Mouse (Mus musculus) layer of hippocampus, adult 11-12 months (tissue): ENCODE measurements at regions not wholly inside any gene's neighbourhood (a gene's known extent, or its start where the extent isn't known, plus 50 kb on each side); places are given as distances from the start of the nearest gene placed in this dataset.

Experiments
- DNase-seq: peaks from one replicate; pipeline ENCODE4 v3.0.0; 2022; ENCODE audit warnings: low spot score

DNA sequence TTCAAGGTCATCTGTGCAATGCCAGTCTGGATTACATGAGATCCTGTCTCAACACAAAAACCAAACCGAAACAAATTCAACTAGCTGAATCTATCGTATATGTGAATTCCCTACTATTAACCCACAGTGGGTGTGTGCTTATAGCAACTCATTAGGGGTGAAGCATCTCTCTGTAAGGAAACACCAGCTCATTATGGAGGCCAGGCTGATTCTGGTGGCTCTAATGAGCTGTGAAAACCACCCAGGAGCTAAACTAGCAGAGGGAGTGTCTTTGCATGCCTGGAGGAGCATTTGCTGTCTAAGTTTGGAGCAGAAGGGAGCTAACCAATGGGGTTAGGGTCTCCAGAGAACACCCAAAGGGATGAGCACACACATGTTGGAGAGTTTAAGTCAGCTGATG is 54.1 kb upstream of the Adamts2 start:
- no peak for DNase-seq

DNA sequence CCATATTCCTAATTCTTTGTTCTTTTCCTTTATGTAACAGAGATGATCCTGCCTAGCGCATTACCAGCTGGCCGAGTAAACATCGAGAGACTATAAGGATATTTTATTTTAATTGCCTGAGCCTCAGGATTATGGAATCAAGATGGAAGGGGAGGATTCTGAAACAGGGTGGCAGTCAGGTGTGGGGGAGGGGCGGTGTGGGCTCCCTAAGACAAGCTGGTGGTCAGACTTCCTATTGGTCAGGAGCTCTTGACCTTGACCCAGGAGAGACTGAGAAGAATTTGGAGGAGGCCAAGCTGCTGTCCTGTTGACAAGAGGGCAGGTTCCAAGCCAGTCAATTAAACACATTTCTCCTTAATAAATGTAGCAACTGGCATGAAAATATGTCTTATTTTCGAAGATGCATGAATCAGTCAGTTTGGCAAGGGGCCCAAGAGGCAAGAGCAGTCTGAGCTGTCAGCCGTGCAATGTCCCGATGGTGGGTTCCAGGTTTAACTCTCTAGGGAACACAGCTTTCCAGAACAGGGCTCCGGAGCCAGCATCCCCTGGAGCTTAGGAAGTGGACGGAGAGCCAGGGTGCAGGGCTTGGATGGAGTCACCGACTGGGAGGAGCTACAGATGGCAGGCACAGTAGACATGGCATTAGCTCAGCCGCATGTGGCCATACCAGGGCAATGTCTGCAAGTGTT is 55.3 kb upstream of the Adamts2 start:
- DNase-seq: peak; percentile 49

DNA sequence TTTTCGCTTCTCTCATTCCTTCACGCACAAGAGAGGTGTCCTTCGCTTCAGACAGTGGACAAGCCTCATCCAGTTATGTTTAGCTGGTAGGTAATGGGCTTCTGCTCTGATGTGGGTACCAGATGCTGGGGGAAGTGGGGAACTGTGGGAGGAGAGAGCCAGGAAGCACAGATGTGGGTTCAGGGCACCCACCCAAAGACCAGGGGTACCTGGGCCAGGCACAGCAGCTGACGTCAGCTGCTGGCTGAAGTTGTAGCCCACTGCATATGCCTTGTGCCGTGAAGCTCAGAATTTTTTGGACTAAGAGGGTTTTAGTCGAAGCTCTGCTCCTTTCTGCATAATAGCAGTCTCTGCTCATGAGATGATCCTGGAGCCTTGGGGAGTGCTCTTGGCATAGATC is 56.5 kb upstream of the Adamts2 start:
- no peak for DNase-seq

DNA sequence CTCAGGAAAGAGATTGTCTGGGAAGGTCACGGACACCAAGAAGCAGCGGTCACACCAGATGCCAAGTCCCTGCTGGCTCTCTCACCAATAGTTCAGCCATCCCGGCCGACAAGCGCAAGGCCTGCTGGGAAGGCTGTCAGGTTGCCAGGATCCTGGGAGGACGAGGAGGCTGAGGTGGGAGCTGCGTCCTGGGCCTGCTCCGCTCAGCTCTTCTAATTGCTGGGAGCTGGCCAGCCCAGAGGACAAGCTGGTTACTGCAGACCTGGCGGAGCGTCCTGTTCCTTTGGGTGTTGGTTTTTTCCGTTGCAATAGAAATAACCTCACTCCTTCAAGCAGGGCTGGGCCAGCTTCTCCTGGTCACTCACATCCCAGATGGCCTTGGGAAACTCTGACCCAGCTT is 61.7 kb upstream of the Adamts2 start:
- DNase-seq: peak; percentile 16

DNA sequence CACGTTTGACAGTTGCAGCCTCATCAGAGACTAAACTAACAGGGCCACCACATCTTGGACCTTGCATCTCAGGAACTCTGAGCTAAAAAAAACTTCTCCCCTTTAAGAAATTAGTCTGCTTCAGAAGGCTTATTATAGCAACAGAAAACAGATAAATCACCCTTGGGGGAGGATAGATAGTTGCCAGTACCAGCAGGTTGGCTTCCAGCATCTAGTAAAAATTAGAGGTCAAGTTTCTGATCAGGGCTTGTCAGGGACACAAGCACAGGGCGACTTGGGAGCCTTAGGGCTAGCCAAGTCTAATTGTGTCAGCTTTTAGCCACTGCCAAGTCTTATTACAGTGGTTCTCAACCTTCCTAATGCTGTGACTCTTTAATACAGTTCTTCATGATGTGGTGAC is 67.6 kb upstream of the Adamts2 start:
- DNase-seq: no peak

DNA sequence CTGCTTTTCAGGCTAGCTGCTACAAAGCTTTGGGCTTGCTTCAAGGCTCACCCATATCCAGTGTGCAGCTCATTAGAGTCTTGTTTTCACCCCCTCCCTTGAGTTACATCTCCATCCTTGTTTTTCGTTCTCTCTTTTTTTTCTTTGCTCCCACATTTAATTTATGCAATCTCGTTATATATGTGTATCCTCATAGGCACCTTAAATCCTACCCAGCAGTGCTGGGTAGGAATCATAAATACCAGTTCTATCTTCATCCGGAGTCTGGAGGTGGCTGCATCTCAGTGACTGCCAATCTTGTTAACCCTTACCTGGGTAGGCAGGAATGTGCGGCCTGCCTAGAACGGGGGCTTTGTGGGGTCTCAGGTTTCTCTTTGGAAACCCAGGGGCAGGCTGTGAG is 74.0 kb upstream of the Adamts2 start:
- DNase-seq: no peak

DNA sequence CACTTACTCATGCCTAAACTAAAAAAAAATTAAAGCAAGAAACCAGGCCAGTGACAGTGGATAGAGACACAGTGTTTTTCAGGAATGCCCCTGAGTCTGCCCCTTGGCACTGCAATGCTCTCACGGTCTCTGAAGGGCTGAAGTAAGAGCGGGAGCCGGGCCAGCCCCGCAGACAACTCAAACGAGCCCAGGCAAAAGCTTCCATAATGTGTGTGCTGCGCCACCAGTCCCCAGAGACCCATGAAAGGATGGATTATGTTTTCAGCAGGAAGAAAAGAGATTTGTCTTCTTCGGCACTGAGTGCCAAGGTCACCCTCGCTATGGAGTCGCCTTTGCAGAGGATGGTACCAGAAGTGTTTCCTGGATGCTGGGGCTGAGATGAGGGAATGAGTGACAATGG is 81.7 kb upstream of the Adamts2 start:
- peak; percentile 27 for DNase-seq

DNA sequence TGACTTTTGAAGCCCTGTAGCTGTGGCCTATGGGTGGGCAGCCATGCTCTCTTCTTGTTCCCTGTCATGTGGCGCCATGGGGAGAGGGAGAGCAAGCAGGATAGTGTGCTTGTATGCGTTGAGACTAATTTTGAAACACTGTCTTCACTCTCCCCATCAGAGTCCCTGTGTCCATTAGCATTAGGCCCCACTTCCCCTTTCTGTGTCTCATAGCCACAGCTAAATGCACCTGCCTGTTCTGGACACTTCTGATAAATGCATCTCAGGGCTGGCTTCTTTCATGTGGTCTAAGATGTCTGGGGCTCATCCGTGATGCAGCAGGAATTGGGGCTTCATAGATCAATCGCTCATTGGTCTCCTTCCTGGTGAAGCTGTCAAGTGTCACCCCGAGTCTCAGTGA is 77.0 kb upstream of the Rufy1 start:
- no peak for DNase-seq

DNA sequence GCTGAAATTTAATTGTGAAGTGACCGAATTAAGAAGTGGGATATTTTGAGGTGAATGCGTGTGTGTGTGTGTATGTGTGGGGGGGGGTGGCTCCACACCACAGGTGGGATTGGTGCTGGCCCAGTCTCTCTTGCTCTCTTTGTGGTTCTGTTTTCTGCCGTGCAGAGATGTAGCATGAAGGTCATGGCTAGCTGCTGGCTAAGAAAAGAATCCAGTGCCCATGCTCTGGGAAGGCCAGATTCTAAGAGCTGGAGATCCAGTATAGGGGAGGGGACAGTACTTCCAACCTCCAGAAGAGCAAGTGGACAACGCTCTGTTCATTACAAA is 76.5 kb upstream of the Rufy1 start:
- DNase-seq: no peak

DNA sequence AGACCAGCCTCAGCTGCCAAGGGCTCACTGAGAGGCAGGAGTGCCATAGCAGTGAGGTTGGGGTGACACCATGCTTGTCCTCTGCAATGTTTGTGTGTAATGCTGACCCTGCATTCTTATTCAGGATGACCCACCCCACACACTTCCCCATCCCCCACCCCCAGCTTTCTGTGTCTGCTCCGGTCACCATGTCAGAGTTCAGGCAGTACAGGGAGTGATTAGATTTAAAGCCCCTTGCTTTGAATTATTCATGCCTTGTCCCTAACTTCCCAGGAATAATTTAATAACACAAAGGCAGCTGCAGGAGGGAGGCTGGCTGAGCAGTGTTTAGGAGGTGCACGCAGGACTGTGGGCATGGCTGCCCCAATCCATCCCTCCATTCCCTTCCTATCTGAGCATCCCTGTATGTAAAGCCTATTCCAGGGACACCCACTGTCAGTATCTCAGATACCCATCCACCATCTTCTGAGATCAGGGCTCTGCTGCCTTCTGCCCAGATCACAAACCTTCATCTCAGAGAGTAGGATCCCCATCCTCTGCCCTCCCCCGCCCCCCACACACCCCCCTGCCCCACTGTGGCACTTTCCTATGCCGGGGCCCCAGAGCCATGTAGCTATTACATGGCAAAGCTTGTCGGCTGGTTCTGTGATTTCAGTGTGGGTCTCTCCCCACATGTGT is 76.0 kb upstream of the Rufy1 start:
- DNase-seq: no peak

DNA sequence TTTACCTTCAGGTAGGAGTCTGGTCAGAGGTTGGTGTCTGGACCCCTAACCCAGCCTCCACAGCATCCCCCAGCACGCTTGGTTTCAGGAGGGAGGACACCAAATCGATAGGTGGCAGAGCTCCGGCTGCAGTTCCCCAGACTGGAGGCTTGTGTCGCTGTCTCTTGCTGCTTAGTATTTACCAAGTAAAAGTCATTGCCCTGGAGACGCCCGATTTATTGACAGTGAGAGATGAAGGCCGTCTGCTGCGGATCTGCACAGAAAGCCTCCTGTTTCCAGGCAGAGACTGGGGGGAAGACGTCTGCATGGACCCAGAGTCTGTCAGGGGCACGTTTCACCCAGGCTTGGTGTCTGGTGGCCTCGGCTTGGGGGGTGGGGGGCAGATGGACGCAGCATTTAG is 70.4 kb upstream of the Rufy1 start:
- peak; percentile 38 for DNase-seq

DNA sequence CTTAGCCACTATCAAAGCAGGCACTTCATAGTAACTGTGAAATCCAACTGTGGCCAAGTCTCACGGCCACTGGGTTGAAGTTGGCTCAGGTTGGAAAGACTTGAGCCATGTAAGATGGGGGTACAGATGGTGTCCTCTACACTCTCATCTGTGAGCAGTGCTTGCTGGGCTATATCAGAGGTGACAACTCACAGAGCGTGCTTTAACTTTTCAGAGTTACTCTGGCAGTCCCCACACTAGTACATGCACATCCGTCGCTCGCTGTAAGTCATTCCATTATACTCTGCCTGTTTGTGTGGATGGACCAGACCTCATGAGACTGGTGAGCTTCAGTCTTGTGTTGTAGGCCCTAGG is 62.2 kb upstream of the Rufy1 start:
- DNase-seq: no peak

DNA sequence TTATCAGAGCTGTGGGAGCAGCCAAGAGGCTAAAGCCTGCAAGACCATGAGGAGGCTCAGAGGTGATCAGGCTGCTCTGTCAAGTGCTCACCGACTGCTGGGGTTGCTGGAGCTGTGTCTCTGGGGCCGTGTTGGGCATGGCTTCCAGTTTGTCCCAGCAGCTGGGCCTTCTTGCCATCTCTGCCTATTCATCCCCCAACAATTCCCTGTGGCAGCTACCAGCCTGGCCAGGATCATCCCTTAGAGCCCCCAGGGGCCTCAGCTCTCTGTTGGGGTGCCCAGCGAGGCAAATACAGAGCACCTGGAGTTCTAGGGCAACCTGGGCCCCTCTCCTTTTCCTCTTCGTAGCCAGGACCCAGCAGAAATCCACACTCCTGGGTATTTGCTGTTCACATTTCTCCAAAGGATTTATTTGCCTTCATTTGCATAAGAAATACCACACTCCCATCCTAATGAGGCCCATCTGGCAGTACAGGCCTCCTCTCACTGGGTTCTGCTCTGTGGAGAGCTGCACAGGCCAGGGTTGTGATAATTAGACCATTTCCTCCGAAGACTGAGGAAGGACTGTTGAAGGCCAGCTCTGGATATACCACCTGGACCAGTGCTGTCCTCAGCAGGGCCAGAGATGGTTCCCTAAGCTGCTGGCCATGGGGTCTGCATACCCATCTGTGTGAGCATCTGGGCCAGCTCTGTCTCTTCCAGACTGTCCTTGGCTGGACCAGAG is 61.6 kb upstream of the Rufy1 start:
- DNase-seq: peak; percentile 20

DNA sequence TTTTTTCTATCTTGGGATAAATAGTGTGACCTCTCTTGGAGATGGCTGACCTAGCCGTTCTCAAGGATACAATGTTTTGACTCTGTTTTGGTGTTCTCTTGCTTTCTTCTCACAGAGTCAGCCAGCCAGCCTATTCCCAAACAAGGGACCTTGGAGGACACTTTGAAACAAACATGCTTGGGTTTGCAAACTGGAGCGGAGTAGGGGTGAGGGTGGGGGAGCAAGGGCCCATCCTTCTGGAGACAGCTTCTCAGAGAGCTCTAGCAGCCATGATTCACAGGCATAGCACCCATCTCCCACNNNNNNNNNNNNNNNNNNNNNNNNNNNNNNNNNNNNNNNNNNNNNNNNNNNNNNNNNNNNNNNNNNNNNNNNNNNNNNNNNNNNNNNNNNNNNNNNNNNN is 52.9 kb upstream of the Rufy1 start:
- DNase-seq: no peak

DNA sequence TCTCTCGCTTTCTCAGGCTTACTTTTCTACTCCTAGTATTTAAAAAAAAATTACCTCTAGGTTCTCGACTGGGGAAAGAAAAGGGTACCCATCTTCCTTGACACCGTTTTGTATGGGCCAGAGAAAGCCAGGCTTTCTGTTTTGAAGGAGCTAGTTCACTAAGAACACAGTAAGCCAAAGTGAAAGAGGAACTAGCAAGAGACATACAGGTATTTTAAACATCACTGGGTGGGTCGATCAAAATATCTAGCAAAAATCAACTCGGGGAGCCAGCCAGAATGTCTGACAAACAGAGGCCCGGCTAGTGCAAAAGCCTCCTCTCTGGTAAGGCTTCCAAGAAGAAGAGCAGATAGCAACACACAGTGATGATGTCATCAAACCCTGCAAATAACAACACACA is 52.2 kb upstream of the Rufy1 start:
- DNase-seq: no peak

DNA sequence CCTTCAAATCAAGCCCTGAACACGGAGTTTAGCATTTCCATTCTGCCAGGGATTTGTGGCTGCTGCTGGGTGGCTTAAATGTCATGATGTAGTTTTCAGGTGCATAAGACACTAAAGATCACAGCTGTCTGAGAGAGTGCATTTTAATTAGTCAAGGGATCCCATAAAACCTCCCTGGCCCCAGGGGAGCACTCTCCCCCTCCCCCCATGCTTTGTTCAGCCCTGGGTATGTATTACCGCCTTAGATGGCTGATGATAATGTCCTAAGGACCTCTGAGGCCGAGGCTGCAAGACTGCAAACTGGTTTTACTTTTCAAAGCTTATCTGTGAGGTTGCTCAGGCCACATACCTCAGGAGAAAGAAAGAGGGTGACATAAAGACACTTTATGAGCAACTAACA is 51.7 kb upstream of the Rufy1 start:
- no peak for DNase-seq
